Mouse (Mus musculus) frontal cortex, postnatal 10 days (tissue): ENCODE measurements around the gene Anp32a.

ENCODE experiments used
- DNase-seq, 2 experiments: peaks; one replicate each; pipeline ENCODE4 v3.0.0; 2022; ENCODE audit warnings: low spot score in 2 of 2, mixed read lengths in 1 of 2

The Anp32a gene

DNA sequence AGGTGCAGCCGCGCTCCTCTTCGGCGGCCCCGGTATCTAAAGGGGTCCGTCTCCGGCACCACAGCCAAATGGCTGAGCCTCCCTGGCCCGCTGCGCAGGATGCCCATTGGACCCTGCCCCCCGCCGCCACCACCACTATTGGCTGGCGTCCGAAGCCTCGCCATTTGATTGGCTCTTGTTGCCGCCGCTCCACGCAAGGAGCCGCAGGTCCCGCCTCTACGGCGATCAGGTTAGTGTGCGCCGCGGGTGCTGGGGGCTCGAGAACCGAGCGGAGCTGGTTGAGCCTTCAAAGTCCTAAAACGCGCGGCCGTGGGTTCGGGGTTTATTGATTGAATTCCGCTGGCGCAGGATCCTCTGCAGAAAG, at the start of gene Anp32a:
Gene Anp32a (plus strand): TSS at position 171 of the 364 bp plus-strand sequence.
- peak; percentile 97 to 99 for DNase-seq

DNA sequence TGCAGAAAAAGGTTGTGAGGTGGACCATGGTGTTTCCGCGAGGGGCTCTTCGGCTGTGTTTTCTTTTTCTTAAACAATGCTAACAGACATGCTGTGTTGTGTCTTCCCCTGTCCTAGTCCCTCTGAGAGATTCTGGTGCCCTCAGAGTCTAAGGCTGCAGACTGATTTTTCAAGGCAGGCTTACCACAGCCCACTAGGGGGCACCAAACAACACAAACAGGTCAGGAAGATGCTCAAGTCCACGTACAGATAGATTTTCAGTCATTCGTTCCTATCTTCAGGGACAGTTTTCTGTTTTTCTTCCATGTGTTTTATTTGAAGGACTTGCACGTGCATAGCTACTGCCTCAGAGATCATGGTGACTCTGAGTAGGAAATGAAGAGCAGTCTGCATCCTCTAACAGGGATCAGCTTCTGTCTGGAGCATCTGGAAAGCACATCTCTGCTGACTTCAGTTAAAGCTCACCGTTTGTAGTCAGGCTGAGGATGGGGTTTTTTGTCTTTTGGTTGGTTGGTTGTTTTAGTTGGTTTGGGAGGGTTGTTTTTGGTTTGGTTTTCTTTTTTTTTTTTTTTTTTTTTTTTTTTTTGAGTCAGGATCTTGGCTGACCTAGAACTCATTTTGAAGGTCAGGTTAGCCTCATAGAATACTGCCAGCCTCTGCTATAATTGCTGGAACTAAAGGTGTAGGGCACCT, 45.9 kb upstream of the Anp32a start:
- DNase-seq, result peak; percentile 66 to 80

DNA sequence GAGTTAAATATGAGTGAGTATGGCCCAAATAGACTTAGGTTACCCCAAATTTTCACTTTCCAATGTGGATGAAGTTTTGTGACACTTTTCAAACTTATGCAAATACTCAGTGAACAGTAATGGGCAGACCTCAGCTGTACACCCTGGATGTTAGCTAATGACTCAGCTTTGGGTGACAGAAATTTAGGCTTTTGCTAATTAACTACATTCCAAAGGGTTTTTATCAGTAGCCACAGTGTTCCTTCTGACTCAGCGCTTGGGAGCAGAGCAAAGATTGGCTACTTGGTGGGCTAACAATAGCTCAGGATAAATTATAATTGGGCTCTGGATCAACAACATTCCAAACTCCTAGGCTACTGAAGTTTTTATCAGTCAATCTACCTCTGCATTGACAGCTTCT, 44.2 kb upstream of the Anp32a start:
- no peak for DNase-seq

DNA sequence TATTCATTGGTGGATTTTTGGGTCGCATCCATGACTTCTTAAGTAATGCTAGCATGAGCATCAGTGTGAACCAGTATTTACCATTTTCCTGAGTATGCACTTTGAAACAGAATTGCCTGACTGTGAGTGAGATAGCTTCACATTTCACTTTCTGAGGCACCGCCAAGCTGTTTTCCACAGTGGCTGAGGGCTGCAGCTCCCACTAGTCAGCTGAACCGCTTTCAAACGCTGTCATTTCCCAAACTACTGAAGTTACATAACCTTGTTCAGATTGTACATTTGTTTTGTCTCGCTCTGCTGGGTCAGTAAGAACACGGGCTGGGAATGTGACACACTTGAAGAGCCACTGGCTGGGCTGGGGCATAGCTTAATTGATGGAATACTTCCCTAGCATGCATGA, 25.5 kb upstream of the Anp32a start:
- DNase-seq, result no peak

DNA sequence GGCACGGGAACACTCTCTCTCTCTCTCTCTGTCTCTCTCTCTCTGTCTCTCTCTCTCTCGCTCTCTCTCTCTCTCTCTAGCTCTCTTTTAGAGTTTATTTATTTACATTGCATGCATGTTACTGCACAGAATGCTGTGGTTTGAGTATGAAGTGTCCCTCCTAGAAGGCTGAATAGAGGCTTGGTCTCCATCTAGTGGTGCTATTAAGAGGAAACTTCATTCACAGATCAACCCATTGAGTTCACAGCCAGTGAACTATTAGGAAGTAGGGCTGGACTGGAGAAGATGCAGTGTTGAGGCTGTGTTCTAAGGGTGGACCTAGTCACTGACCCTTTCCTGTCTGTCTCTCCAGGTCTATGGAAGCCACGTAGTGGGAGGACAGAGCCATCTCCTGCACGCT, 22.4 kb upstream of the Anp32a start:
- no peak for DNase-seq

DNA sequence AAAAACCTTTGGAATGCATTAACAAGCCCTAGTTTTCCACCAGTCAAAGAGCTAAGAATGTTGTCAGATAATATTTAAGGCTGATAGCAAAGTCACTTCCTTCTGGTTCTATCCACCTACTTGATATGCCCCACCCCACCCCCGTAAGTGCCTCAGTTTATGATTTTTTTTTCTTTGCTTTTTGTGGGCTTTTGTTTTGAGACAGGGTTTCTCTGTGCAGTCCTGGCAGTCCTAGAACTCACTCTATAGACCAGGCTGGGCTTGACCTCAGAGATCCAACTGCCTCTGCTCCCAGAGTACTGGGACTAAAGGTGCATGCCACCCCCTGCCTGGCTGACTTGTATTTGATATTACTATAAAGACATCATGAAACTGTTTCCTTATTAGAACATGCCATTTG, 17.3 kb upstream of the Anp32a start:
- no peak for DNase-seq

DNA sequence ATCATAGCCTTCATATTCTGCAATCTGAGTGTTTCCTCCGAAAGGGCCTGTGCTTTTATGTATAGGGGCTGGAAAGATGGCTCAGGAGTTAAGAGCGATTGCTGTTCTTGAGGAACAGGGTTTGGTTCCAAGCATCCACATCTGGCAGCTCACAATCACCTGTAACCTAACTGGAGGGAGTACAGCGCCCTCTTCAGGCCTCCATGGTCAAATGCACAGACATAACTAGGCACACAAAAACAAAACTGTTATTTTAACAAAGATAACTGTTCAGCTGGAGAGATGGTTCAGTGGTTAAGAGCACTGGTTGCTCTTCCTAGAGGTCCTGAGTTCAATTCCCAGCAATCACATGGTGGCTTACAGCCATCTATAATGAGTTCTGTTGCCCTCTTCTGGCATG, 15.1 kb upstream of the Anp32a start:
- DNase-seq, result no peak

DNA sequence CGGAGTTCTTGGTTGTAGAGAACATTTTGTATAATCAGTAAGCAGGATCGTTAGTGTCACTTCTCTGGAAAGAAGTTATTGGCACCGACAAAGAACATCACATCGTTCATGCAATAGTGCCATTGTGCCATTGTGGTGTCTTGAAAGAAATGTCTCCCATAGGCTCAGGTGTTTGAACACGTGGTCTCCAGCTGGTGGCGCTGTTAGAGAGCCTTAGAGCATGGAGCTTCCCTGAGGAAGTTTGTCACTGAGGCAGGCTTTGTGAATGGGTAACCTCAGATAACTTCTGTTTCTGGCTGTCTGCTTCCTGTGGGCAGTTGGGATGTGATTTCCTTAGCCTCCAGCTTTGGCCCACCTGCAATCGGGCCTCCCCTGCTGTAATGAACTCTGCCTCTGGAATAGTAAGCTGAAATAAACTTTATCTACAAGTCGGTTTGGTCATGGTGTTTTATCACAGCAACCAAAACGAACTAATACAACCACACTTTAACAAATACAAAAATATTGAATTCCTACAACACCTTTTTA, 6.7 kb upstream of the Anp32a start:
- DNase-seq, result no peak

DNA sequence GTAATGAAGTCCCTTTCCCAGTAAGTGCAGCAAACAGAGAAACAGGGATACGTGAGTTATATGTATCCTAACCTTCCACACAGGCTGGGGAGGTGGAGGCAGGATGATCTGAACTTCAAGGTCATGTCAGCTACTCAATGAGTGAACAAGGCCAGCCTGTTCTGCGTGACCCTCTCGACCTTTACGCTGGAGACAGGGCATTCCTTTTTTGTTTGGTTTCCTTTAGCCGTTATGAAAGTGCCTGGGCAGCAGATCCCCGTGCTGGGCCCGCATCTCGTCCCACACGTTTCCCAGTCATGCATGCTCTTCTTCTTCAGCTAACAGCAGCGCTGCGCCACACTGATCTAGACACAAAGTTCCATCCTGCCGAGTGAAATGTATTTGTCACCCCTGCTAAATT, 5.7 kb upstream of the Anp32a start:
- no peak for DNase-seq

DNA sequence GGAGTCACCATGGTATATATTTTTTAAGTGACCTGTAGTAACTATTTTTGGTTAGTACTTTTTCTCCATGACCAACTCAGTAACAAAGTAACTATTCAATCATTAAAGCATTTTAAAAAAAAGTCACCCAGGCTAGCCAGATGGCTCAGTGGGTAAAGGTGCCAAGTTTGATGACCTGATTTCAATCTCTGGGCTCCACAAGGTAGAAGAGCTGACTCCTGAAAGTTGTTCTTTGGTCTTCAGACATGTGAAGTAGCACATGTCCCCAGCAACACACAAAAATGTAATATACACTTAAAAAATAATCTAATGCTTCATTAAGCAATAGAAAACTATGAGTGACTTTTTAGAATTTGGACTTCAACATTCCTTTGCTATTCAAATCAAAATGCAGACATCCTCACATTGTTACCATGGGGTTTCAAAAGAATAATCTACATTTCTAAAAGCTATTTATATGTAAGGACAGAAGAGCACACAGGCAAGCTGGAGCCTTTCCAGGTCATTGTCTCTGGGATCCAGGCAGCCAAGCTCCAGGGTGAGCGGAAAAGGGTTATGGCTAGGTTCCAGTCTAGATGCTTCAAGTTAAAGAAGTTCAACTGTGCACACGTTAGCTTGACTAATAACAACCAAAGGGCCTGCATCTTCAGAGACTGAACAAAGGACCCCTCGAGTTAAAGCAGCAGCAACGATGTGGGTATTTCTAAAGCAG, 3.0 kb upstream of the Anp32a start:
- no peak for DNase-seq

DNA sequence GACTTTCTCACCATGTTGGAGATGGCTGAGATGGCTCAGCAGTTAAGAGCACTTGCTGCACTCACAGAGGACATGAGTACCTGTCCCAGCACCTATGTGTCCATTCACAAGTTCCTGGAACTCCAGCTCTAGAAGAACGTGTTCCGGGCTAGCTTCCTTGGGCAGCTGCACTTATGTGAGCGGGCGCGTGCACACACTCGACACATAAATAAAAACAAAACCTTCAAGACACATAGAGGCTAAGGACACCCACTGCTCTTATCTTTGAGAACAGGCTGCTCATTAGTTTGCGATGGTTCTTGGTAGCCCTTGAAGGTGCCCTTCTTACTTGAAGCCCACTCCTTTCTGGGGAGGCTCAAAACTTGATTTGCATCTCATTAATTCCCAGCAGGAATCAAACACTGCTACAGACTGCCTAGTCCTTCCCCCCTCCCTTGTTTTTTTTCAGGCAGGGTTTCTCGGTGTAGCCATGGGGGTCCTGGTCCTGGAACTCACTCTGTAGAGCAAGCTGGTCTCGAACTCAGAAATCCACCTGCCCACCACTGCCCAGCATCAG, 2.4 kb upstream of the Anp32a start:
- no peak for DNase-seq

DNA sequence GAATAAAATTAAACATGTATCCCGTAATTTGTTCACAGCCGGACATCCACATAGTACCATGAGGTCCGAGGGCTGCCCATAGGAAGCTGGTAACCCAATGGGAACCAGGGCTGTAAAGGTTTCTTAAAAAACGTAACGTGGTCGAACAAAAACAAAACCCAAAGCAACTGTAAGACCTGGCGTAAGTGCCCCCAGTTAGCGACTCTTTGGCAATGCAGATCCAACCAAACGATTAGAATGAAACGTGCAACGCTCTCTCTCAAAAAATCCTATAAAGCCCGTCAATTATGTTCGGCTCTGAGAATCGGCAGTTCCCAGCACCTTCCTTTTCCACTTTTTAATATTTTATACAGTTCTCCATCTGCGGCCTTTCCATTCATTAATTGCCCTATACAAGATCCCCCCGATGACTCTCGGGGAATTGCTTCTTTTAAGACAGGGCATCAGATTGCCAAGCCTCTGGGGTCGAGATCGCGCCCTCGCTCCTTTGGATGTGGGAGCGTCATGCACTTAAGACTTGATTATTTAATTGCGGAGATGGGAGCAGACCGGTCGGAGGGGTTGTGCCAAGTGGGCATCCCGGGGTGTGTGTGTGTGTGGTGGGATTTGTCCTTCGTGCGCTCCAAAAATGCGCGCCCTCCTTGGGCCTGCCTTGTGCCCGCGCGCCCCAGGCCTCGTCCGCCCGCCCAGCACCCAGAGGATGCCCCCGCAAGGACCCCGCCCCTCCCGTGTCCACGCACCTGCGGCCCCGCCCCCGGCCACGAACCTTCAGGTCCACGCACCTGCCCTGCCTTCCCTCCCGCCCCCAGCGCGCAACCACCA, 581 bp upstream of the Anp32a start:
- DNase-seq, result no peak

DNA sequence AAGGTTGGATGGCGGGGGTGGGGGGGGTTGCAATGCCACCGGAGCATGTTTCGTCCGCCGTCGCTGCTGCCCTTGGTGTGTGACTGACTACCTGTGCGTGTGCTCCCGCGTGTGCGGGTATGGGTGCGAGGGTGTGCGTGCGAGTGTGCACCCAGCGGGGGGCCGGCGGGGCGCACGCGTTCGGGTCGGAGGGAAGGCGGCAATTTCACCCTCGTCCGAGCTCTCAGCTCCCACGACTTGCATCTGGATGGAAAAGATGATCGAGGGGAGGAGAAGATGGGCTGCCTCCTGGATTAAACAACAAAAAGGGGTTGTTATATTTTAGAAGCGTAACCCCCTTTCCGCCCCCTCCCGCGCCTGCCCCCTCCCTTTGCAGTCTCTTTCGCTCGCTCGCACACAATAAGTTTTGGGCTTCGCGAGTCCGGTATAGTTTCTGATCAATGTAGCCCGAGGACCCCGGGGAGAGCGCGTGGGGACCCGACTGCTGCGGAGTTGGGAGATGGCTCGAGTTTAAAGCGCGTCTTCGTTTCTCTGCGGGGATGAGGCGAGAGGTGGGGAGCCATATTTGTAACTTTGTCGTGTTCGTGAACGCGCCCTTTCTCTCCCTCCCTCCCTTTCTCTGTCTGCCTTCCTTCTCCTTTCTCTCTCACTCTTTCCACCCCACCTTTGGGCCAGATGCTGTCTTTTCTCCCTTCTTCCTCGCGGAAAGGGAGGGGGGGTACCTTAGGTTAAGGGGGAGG, 778 bp downstream of the Anp32a start:
- DNase-seq, result no peak

DNA sequence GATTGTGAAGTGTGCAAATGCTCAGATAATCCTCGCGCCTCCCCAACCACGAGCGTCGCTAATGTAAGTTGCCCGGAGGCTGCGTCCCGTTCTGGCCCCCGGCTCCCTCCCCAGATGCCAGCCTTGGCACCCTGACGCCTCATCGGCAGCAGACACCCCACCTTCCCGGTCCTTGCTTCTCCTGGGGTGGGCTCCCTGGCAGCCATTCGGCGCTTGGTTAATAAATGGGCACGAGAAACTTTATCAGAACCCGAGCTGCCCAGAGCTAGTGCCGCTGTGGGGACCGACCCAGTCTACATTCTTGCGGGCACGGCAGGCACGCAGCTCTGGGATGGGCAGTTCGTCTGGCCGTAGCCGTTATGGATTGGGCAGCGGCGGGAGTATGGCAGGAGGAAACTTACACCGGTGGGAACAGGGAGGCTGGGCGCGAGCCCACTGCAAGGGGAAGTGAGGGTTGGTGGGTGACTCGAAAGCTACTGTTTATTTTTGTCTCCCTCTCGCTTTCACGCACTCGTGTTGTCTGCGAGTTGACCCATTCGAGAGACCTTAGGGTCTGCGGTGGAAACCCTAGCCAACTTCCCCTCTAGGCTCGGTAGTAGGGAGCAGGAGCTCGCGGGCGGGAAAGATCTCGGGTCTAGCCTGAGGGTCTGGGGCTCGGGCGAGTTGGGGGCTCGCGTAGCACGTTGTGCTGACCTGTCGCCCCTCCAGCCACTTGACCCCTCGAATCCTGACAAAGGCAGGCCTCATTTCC, 1.5 kb downstream of the Anp32a start:
- peak; percentile 34 to 57 for DNase-seq

DNA sequence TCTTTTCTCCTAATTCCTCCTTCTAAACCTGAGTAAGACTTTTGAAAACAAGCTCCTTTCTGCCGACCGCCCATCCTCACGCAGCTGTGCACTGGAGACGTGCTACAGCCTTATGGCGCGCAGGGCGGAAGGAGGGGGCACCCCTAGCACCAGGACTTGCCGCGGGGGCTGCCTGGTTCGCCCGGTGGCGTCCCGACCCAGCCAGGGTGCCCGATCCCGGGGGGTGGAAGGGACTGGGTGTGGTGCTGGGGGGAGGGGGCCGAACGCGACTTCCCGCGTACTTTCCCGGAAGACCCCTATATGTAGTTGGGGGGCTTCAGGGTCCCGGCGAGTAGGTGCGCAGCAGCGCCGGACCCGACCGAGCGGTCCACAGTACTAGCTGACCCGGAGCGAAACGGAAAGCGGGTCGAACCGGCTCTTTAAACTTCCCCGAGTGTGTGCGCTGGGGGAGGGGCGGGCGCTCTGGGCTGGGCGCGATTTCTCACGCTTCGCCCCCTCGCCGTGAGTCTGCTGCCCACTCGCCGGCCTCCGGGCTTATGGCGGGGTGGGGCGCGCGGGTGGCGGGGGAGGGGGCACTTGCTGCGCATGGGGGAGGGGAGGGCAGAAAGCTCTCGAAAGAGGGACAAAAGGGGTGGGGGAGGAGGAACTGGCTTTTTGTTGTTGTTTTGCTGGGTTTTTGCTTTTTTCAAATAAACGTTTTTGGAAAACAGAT, 2.3 kb downstream of the Anp32a start:
- DNase-seq, result peak; percentile 77 to 79

DNA sequence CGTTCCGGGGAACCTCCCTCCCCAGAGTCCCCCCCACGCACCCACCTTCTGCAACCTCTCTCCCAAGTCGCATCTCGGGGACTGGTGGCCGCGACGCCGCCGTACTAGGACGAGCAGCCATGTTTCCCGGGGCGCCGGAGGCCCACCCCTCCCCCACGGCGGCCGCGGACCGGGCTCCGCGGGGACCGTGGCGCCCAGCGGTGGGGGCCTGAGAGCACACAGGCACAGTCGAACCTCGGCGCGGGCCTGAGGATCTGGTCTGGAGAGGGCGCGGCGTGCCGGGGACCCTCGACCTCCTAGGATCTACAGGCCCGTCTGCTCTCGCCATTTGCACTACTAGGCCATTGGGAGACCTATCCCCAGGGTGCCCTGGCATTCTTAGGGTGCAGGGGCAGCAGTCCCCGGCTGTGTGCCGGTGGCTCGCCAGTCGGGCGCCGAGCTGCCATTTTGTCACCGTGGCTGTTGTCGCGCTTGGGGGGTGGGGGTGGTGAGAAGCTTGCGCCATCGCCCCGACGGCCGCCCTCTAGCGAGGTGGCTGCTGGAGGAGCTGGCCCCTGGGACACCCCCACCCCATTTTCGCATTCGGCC, 2.9 kb downstream of the Anp32a start:
- peak; percentile 62 to 72 for DNase-seq

DNA sequence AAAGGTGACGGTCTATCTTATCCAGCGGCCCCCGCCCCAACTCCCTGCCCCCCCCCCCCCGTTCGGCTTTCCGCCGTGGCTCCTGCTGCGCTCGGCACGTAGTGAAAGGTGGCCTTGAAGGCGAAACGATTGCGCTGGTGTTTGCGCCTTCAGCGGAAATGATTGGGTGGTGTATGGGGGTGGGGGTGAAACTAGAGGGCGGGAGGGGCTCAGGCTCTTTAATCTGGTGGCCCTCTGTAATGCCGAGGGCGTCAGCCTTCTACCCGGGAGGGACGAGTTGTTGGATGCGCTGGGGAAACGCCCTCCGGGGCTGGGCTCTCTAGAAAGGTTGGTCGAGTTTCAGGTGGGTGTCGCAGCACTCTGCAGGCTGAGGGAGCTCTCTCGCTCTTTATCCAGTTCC, 3.5 kb downstream of the Anp32a start:
- DNase-seq, result peak in 1 of 2 experiments; percentile 56

DNA sequence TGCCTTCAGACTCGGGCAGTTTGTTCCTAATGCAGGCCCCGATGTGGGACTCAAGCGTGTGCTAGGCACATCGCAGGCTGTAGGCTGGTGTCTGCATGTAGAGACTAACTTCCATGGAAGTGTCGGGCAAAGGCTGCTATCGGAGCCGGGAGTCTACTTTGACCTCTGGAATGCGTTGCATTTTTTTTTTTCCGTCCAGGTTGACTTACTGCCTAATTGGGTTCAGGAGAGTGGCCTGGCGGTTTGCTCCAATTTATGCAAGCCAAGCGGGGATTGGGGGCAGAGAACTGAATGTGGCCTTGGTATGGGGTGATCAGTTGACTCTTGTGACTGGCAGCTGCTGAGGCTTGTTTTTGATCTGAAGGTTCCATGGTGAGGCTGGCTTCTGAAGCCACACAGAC, 4.0 kb downstream of the Anp32a start:
- no peak for DNase-seq

DNA sequence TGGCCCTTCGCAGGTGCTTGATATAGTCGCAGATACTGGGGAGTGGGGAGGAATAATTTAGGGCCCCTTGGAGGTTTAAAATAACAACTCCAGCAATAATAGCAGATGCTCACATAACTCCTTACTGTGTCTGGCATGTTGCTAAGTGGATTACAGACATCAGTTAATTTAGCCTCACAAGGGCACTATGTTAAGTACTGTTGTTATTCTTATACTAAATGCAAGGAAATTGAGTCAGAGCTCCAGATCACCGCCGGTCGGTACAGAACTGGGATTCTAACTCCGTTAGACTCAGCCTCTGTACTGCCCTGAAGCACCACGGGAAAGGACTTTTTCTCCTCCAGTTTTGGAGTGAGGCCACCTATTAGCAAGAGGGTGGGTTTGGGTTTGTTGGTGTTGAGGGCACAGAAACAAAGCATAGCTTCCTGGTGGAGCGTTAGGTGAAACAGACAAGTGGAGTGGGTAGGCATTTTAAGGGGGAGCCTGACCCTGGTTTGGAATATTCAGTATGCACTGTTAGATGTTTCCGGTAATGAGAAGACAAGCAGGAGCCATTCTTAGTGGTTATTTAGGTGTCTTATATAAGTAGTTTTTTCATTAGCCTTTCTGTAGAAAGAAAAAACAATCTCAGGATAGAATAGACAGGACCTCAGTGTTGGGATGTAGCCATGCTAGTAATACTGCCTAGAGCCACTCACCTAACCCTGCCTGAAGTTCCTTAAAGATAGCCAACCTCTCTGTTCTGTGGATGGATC, 4.7 kb downstream of the Anp32a start:
- DNase-seq, result no peak
